Mouse (Mus musculus): ENCODE results near the gene Bnipl. TPM values are rescaled to one million over a fixed set of nuclear protein-coding genes. Genes with fewer than 3 reads are reported as not detected.

The Bnipl gene
- polyA plus RNA-seq, 1 experiment = 0.09 TPM

- TF ChIP-seq POLR2A (IDR thresholded peaks at IDR 0.05; ENCODE audit: low read depth, low read length) = no peak
- TF ChIP-seq CTCF (conservative IDR thresholded peaks at IDR 0.05; ENCODE audit: insufficient read depth, insufficient read length, low read depth, low read length) = no peak
- H3K4me3 ChIP-seq (ENCODE audit: insufficient read depth, low read depth, low read length) = no peak overlapping the region
- 49% methylated on average over 1 of the region's 1 CpGs for WGBS
- H3K4me1 ChIP-seq (ENCODE audit: control insufficient read depth, insufficient read depth, low read length) = peaks cover 22% of the 10 kb centered on the region
- peak overlapping the region; percentile 26 for H3K27ac ChIP-seq (ENCODE audit: insufficient read depth, low read depth, low read length)
- peak; percentile 61 for DNase-seq
- H3K36me3 ChIP-seq (ENCODE audit: control insufficient read depth, insufficient read depth, low read length) = peaks cover 5% of the 10 kb centered on the region
- no peaks in the 10 kb centered on the region for H3K27me3 ChIP-seq (replicated peaks; ENCODE audit: control insufficient read depth, insufficient read depth, low read length)
Observed at GRCm38 (mm10) chr3:95199101-95199500, 51.9 kb downstream of the Bnipl start.

GRCm38 (mm10) chr3:95195772-95196171 is 55.2 kb downstream of the Bnipl start:
- WGBS = 60% methylated on average over 2 of the region's 2 CpGs
- Histone ChIP-seq H3K27ac (ENCODE audit: insufficient read depth, low read depth, low read length) (peak overlapping the region; percentile 37), H3K27me3 (replicated peaks; ENCODE audit: control insufficient read depth, insufficient read depth, low read length) (no peaks in the 10 kb centered on the region), H3K36me3 (ENCODE audit: control insufficient read depth, insufficient read depth, low read length) (peaks cover 2% of the 10 kb centered on the region; the same call in 1 of the 2 replicates), H3K4me3 (ENCODE audit: insufficient read depth, low read depth, low read length) (no peak overlapping the region), H3K4me1 (ENCODE audit: control insufficient read depth, insufficient read depth, low read length) (peaks cover 22% of the 10 kb centered on the region)
- TF ChIP-seq CTCF (conservative IDR thresholded peaks at IDR 0.05; ENCODE audit: insufficient read depth, insufficient read length, low read depth, low read length) (no peak), POLR2A (IDR thresholded peaks at IDR 0.05; ENCODE audit: low read depth, low read length) (no peak)
- DNase-seq = peak; percentile 20

GRCm38 (mm10) chr3:95194721-95195135 is 56.3 kb downstream of the Bnipl start:
- H3K27me3 ChIP-seq (replicated peaks; ENCODE audit: control insufficient read depth, insufficient read depth, low read length) = no peaks in the 10 kb centered on the region
- H3K4me3 ChIP-seq (ENCODE audit: insufficient read depth, low read depth, low read length) = no peak overlapping the region
- DNase-seq = peak; percentile 78
- peaks cover 2% of the 10 kb centered on the region; the same call in 1 of the 2 replicates for H3K36me3 ChIP-seq (ENCODE audit: control insufficient read depth, insufficient read depth, low read length)
- WGBS = 26% methylated on average over 6 of the region's 6 CpGs
- peak overlapping the region; percentile 76 for H3K27ac ChIP-seq (ENCODE audit: insufficient read depth, low read depth, low read length)
- H3K4me1 ChIP-seq (ENCODE audit: control insufficient read depth, insufficient read depth, low read length) = peaks cover 20% of the 10 kb centered on the region
- TF ChIP-seq POLR2A (IDR thresholded peaks at IDR 0.05; ENCODE audit: low read depth, low read length) (no peak), CTCF (conservative IDR thresholded peaks at IDR 0.05; ENCODE audit: insufficient read depth, insufficient read length, low read depth, low read length) (no peak)

Other genes starting within 250 kb of the Bnipl start
- 16.3 and 18.5 TPM in 2 replicates for gene Zfp687, start 235.7 kb downstream of the Bnipl start, polyA plus RNA-seq (2012; rRNA removed)
- gene Psmd4, start 208.6 kb downstream of the Bnipl start, polyA plus RNA-seq (2012; rRNA removed) = 136 TPM in 2 replicates
- 13.5 and 15.3 TPM in 2 replicates for gene Pip5k1a, start 144.3 kb downstream of the Bnipl start, polyA plus RNA-seq (2012; rRNA removed)
- 45.6 and 47.1 TPM in 2 replicates for gene Vps72, start 140.2 kb downstream of the Bnipl start, polyA plus RNA-seq (2012; rRNA removed)
- gene Tmod4, start 126.7 kb downstream of the Bnipl start, polyA plus RNA-seq (2012; rRNA removed) = 0.19 and 3.1 TPM in 2 replicates
- 46.7 and 50.8 TPM in 2 replicates for gene Scnm1, start 117.2 kb downstream of the Bnipl start, polyA plus RNA-seq (2012; rRNA removed)
- gene Lysmd1, start 117.1 kb downstream of the Bnipl start, polyA plus RNA-seq (2012; rRNA removed) = 10.2 and 11.3 TPM in 2 replicates
- gene Tnfaip8l2, start 108.8 kb downstream of the Bnipl start, polyA plus RNA-seq (2012; rRNA removed) = 4.1 and 6.8 TPM in 2 replicates
- 8.0 and 8.5 TPM in 2 replicates for gene Sema6c, start 90.7 kb downstream of the Bnipl start, polyA plus RNA-seq (2012; rRNA removed)
- gene Gabpb2, start 33.3 kb downstream of the Bnipl start, polyA plus RNA-seq (2012; rRNA removed) = 9.8 and 10.6 TPM in 2 replicates
- gene Cdc42se1, start 22.5 kb downstream of the Bnipl start, polyA plus RNA-seq (2012; rRNA removed) = 77.5 and 83.7 TPM in 2 replicates
- 30.6 and 31.4 TPM in 2 replicates for gene Mllt11, start 19.0 kb downstream of the Bnipl start, polyA plus RNA-seq (2012; rRNA removed)
- 5.9 TPM in 2 replicates for gene Gm128, start 9.6 kb downstream of the Bnipl start, polyA plus RNA-seq (2012; rRNA removed)
- gene Mindy1, start 30.2 kb upstream of the Bnipl start, polyA plus RNA-seq (2012; rRNA removed) = 120 and 155 TPM in 2 replicates
- gene Prune1, start 30.9 kb upstream of the Bnipl start, polyA plus RNA-seq (2012; rRNA removed) = 25.6 and 27.0 TPM in 2 replicates
- gene Anxa9, start 56.0 kb upstream of the Bnipl start, polyA plus RNA-seq (2012; rRNA removed) = 5.6 and 6.3 TPM in 2 replicates
- gene Cers2, start 63.6 kb upstream of the Bnipl start, polyA plus RNA-seq (2012; rRNA removed) = 143 and 173 TPM in 2 replicates
- 11.4 and 11.6 TPM in 2 replicates for gene Setdb1, start 106.0 kb upstream of the Bnipl start, polyA plus RNA-seq (2012; rRNA removed)
- gene 4930558C23Rik, start 151.6 kb upstream of the Bnipl start, polyA plus RNA-seq (2012; rRNA removed) = not detected in 2 replicates
- gene Arnt, start 183.2 kb upstream of the Bnipl start, polyA plus RNA-seq (2012; rRNA removed) = 26.4 and 28.7 TPM in 2 replicates
- 6.5 and 8.2 TPM in 2 replicates for gene Ctsk, start 248.1 kb upstream of the Bnipl start, polyA plus RNA-seq (2012; rRNA removed)

Data from kidney, adult 2 months (tissue).